Mouse (Mus musculus): ENCODE measurements around the gene Adamts9.

Gene Adamts9

GRCm38 (mm10) chr6:92875340-92875739, 68.0 kb downstream of the Adamts9 start:
- ChIA-PET POLR2A (no interaction called here), CTCF (no interaction called here)

- ChIA-PET POLR2A (no interaction called here), CTCF (no interaction called here)
Observed at GRCm38 (mm10) chr6:92874854-92875253, 68.4 kb downstream of the Adamts9 start.

GRCm38 (mm10) chr6:92872766-92873165, 70.5 kb downstream of the Adamts9 start:
- ChIA-PET POLR2A (interaction anchor here in 1 of 4 experiments (1.1 kb wide), 1 partner anchor 13 kb away, joined by 3 read pairs; no protein-coding TSS in a partner anchor), CTCF (no interaction called here)

- ChIA-PET CTCF (no interaction called here), POLR2A (interaction anchor here in 1 of 4 experiments (1.1 kb wide), 1 partner anchor 13 kb away, joined by 3 read pairs; no protein-coding TSS in a partner anchor)
Observed at GRCm38 (mm10) chr6:92871813-92872212, 71.5 kb downstream of the Adamts9 start.

- ChIA-PET CTCF (interaction anchor here in 1 of 4 experiments (0.6 kb wide), 1 partner anchor 15 kb away, joined by 3 read pairs; no protein-coding TSS in a partner anchor), POLR2A (interaction anchor here in 2 of 4 experiments (0.6 to 1.4 kb wide), 3 partner anchors 10 to 1564 kb away, joined by 4 to 7 read pairs (median 5); no protein-coding TSS in a partner anchor)
Observed at GRCm38 (mm10) chr6:92869582-92870219, 73.6 kb downstream of the Adamts9 start.

GRCm38 (mm10) chr6:92869089-92869581, 74.2 kb downstream of the Adamts9 start, which contains the start of gene Gm15737:
Gene Gm15737 (plus strand): TSS chr6:92869357.
- CTCF ChIA-PET, result interaction anchor here in 1 of 4 experiments (0.6 kb wide), 1 partner anchor 15 kb away, joined by 3 read pairs; no protein-coding TSS in a partner anchor
- POLR2A ChIA-PET, result interaction anchor here in 2 of 4 experiments (0.6 to 1.4 kb wide), 3 partner anchors 11 to 710 kb away, joined by 3 to 7 read pairs (median 4); no protein-coding TSS in a partner anchor

- POLR2A ChIA-PET, result interaction anchor here in 3 of 4 experiments (0.5 to 1.2 kb wide), 5 partner anchors 20 to 147 kb away, joined by 3 to 4 read pairs (median 3); partner anchors contain the start of gene A730049H05Rik (in 1 of the 3)
- CTCF ChIA-PET, result no interaction called here
Observed at GRCm38 (mm10) chr6:92862599-92862998, 80.7 kb downstream of the Adamts9 start.

- ChIA-PET POLR2A (no interaction called here), CTCF (no interaction called here)
Observed at GRCm38 (mm10) chr6:92860285-92860912, 82.9 kb downstream of the Adamts9 start.

GRCm38 (mm10) chr6:92858721-92859510, 84.4 kb downstream of the Adamts9 start:
- ChIA-PET POLR2A (interaction anchor here in 2 of 4 experiments (0.6 to 1.5 kb wide), 9 partner anchors 8 to 551 kb away, joined by 3 to 4 read pairs (median 3); no protein-coding TSS in a partner anchor), CTCF (no interaction called here)

- POLR2A ChIA-PET, result interaction anchor here in 1 of 4 experiments (0.7 to 1.4 kb wide), 2 partner anchors 42 to 393 kb away, joined by 3 to 4 read pairs; partner anchors contain the start of gene A730049H05Rik
- CTCF ChIA-PET, result no interaction called here
Observed at GRCm38 (mm10) chr6:92857761-92858160, 85.5 kb downstream of the Adamts9 start.

- CTCF ChIA-PET, result interaction anchor here in 1 of 4 experiments (0.6 kb wide), 1 partner anchor 68 kb away, joined by 5 read pairs; no protein-coding TSS in a partner anchor
Observed at GRCm38 (mm10) chr6:92854873-92855272, 88.4 kb downstream of the Adamts9 start.

GRCm38 (mm10) chr6:92850250-92850649, 93.0 kb downstream of the Adamts9 start:
- ChIA-PET CTCF (no interaction called here), POLR2A (interaction anchor here in 2 of 4 experiments (1.1 to 2.5 kb wide), 5 partner anchors 8 to 46 kb away, joined by 3 to 10 read pairs (median 3); no protein-coding TSS in a partner anchor)

More at GRCm38 (mm10) chr6:92854873-92855272, 88.4 kb downstream of the Adamts9 start:
- POLR2A ChIA-PET, result interaction anchor here in 2 of 4 experiments (1.9 to 4.4 kb wide), 3 partner anchors 10 to 52 kb away, joined by 4 to 26 read pairs (median 7); partner anchors contain the start of gene Gm15737 (in 1 of the 2)

- ChIA-PET CTCF (no interaction called here), POLR2A (interaction anchor here in 1 of 4 experiments (1.2 to 2.5 kb wide), 3 partner anchors 8 to 45 kb away, joined by 3 to 10 read pairs (median 5); no protein-coding TSS in a partner anchor)
Observed at GRCm38 (mm10) chr6:92849208-92849607, 94.1 kb downstream of the Adamts9 start.

GRCm38 (mm10) chr6:92846614-92847013, 96.7 kb downstream of the Adamts9 start:
- CTCF ChIA-PET, result interaction anchor here in 1 of 4 experiments (0.6 kb wide), 1 partner anchor 331 kb away, joined by 3 read pairs; no protein-coding TSS in a partner anchor

GRCm38 (mm10) chr6:92845898-92846297, 97.4 kb downstream of the Adamts9 start:
- POLR2A ChIA-PET, result interaction anchor here in 2 of 4 experiments (0.6 to 4.0 kb wide), 8 partner anchors 9 to 94 kb away, joined by 3 to 26 read pairs (median 4); partner anchors contain the start of gene A730049H05Rik (in 1 of the 2)
- CTCF ChIA-PET, result interaction anchor here in 1 of 4 experiments (0.7 kb wide), 1 partner anchor 1811 kb away, joined by 3 read pairs; no protein-coding TSS in a partner anchor

More at GRCm38 (mm10) chr6:92846614-92847013, 96.7 kb downstream of the Adamts9 start:
- POLR2A ChIA-PET, result interaction anchor here in 2 of 4 experiments (1.2 to 4.0 kb wide), 5 partner anchors 9 to 35 kb away, joined by 3 to 26 read pairs (median 6); partner anchors contain the start of gene A730049H05Rik (in 1 of the 2)

- ChIA-PET CTCF (no interaction called here), POLR2A (interaction anchor here (0.8 to 8.5 kb wide), 17 partner anchors 10 to 746 kb away, joined by 3 to 81 read pairs (median 5); partner anchors contain the start of gene A730049H05Rik (in 1 of the 4))
Observed at GRCm38 (mm10) chr6:92843474-92843873, 99.8 kb downstream of the Adamts9 start.

- ChIA-PET POLR2A (interaction anchor here in 3 of 4 experiments (0.6 to 8.5 kb wide), 26 partner anchors 8 to 596 kb away, joined by 3 to 81 read pairs (median 4); partner anchors contain the start of gene A730049H05Rik (in 2 of the 3)), CTCF (interaction anchor here in 1 of 4 experiments (0.5 kb wide), 1 partner anchor 55 kb away, joined by 8 read pairs; no protein-coding TSS in a partner anchor)
Observed at GRCm38 (mm10) chr6:92842000-92842399, 101.3 kb downstream of the Adamts9 start.

GRCm38 (mm10) chr6:92831106-92831505, 112.2 kb downstream of the Adamts9 start:
- CTCF ChIA-PET, result no interaction called here
- POLR2A ChIA-PET, result interaction anchor here in 2 of 4 experiments (1.1 to 10.0 kb wide), 2 partner anchors 9 to 11 kb away, joined by 3 to 81 read pairs; no protein-coding TSS in a partner anchor

Measured in embryonic stem cell, embryonic (primary cell).